Mouse (Mus musculus): ENCODE measurements around the gene Utf1.

- TF ChIP-seq POLR2A (IDR thresholded peaks at IDR 0.05; ENCODE audit: low read depth, low read length): no peak
- no peak for TF ChIP-seq EP300 (IDR thresholded peaks at IDR 0.05; ENCODE audit: low read length)
These were observed 47.3 kb upstream of the Utf1 start for GRCm38 (mm10) chr7:139896271-139896670.
